Mouse (Mus musculus) hematopoietic multipotent progenitor cell, adult 10-12 weeks (in vitro differentiated cells): ENCODE data around the gene Thap2. TPM values are rescaled to one million over a fixed set of nuclear protein-coding genes. Genes with fewer than 3 reads are reported as not detected.

Experiments
- polyA plus RNA-seq: library from polyadenylated mRNA; stranded (reverse); fragments of >175 nt; gene quantifications from 2 replicates; pipeline ENCODE4 v1.2.3, GENCODE M21; 2012; ENCODE audit warnings: low replicate concordance

Gene Thap2
- polyA plus RNA-seq: 8.6 and 15.8 TPM in 2 replicates

DNA sequence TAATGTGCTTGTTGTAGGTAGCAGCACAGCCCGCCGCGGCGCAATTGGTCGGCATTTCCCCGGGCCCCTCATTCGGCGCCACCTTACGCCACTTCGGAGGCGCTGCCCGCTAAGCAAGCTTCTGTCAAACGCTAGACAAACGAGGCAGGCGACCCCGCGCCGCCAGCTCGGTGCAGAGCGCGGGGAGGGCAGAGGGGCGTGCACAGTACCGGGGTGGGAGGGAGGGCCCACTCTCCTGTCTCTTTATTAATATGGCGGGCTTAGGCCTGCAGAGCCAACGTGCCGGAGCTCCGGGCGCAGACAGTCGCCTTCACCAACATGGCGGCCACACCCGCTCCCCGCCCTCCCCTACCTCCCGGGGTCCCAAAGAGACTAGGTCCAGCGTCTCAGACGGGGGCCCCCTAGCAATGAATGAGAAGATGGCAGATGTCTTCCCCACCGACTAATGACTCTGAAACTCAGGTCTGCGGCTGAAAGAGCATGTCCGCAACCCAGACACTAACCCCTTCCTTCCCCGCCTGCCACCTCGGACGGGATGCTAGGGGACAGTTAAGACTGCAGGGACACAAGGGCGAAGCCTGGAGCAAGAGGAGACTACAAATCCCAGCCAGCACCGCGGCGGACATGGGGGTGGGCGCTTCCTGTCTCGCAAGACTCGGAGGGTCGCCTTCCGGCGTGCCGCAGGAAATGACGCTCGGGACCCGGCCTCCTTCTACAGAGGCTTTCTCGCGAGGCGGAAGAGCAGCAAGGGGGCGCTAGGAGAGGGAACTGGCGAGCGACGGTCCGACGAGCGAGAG is at the start of gene Thap2, which contains the start of gene Zfc3h1:
Gene Thap2, minus strand, starts transcription at position 223 of the 797 bp plus-strand sequence.
Gene Zfc3h1, plus strand, starts transcription at position 739 of the 797 bp plus-strand sequence.

DNA sequence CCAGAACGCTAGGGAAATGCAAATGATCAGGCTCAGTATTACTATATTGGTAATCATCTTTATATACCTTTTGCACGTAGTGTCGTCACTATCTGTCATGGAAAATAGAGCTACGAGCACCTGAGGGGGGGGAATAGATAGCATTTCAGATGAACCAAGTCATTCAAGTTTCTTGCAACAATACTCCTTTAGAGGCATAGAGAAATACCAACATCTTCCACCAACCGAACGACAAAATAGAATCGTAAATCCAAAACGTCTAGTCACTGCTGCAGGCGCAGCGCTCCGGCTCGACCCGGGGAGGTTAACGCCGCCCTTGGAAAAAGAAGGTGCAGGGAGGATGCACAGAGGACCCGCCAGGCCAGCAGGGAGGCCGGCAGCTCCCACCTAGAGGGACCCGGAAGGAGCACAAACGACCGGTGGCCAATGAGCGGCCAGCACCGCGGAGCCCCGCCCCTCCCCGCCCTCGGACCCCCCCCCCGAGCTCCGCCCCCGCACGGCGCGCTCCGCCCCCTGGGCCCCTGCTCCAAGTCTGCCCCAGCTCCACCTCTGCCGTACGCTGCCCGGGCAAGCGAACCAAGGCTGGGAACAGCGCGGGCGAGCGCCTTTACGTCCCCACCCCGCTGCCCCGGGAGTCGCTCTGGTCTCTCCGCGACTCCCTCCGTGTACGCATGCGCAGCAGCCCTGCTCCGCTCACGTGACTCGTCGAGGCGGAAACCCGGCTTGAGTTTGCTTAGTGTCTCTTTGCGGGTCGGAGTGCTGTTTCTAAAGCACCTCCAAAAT is 22.2 kb downstream of the Thap2 start, which contains the start of gene Tmem19:
Gene Tmem19, minus strand, starts transcription at position 662 of the 783 bp plus-strand sequence.

Other genes starting within 250 kb of the Thap2 start
- not detected in 2 replicates for gene Tph2, start 199.4 kb downstream of the Thap2 start, polyA plus RNA-seq
- 3.4 and 4.8 TPM in 2 replicates for gene Tbc1d15, start 133.0 kb downstream of the Thap2 start, polyA plus RNA-seq
- gene Rab21, start 68.8 kb downstream of the Thap2 start, polyA plus RNA-seq: 46.4 and 107 TPM in 2 replicates
- 2.5 and 7.8 TPM in 2 replicates for gene Tmem19, start 21.9 kb downstream of the Thap2 start, polyA plus RNA-seq
- 11.0 and 19.8 TPM in 2 replicates for gene Zfc3h1, start 516 bp upstream of the Thap2 start, polyA plus RNA-seq
- gene A930009A15Rik, start 185.5 kb upstream of the Thap2 start, polyA plus RNA-seq: not detected in 2 replicates
- 0.07 TPM in 1 of 2 replicates, not detected in the other for gene Lgr5, start 203.3 kb upstream of the Thap2 start, polyA plus RNA-seq